Mouse (Mus musculus): ENCODE measurements at regions not wholly inside any gene's neighbourhood (a gene's known extent, or its start where the extent isn't known, plus 50 kb on each side); places are given as distances from the start of the nearest gene placed in this dataset.

DNA sequence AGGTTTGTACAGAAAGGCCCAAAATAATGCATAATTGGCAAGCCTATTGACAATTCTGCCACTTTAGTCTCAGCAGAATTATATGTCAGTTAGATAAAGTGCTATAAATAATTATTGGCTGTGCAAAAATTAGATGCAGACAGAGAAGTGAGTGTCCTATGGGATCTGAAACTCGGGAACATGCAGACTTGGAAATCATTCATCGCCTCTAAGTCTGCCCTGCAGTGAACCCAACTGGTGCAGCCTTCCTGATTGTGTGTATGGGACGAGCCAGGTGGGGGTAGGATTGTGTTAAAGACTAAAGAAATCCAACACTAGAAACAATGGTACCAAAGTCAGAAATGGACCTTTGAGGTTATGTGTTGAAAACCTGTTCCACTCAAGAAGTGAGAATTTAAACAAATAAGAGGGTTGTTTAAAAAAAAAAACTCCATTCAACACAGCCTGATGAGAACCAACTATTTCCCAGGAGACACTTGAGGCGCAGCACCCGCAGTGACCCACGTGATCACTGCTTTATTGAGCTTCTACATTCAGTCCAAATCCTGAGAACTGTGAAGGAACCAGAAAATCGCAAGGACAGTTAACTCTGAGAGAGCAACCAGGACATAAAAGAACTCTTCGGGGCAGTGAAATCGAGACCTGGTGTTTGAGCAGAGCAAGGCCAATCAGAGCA lies 57.4 kb upstream of the Acsl1 start:
- DNase-seq (ENCODE audit: low spot score): no peak

DNA sequence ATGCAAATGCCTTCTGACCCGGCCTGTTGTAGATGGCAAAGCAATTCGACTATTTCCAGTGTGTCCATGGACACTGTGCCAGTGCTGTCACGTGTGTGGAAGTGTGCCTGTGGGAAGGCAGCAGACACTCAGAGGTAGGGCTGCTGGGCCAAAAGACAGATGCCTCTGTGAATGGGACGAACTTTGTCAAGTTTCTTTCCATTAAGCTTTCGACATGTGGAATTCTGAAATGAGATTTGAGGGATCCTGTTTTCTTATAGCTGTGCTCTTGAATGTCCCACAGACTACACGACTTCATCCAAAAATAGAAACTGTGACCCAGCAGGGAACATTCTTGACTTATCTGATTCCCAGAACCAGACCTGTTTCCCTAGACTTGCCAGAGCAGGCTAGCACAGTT lies 56.0 kb upstream of the Acsl1 start:
- DNase-seq (ENCODE audit: low spot score): no peak

DNA sequence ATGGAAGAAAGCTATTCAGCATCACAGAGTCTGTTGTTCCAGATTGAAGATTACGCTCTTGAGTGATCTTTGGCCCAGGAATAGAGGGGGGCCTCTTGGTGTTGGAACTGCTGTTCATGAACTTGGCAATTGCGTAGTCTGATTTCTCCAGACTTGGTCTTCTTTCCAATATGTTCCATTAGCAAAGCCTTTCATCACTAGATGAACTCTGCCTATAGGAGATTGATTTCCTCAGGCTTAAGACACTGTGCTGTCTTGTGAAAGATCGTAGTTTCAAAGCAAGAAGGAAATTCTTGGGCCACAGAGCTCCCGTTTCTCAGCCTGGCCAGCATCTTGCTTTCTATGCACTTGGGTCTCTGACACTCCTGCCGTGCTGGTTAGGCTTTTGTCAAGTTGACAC lies 51.4 kb upstream of the Acsl1 start:
- no peak for DNase-seq (ENCODE audit: low spot score)

DNA sequence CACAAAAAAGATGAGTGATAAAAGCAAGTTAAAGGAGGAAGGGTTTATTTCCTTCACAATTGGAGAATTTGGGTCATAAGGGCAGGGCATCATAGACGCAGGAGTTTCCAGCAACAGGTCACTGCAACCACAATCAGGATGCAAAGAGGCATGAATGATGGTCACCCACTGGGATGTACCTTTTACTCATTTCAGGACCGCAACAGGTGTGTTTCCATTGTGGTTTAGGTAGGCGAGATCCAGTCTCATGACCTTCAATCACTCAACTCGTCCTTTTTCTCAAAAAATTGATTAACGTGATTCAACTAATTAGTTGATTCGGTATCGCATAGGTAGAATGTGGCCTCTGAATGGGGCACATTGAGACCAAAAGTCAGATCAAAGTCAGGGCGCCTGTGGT lies 50.4 kb upstream of the Acsl1 start:
- DNase-seq (ENCODE audit: low spot score): no peak

All from urinary bladder, postnatal 14 days (tissue).